Mouse (Mus musculus): ENCODE measurements around the gene Mst1. TPM values are rescaled to one million over a fixed set of nuclear protein-coding genes. Genes with fewer than 3 reads are reported as not detected.

The Mst1 gene
- polyA plus RNA-seq, 1 experiment = 0.90 TPM

- Histone ChIP-seq H3K27me3 (ENCODE audit: control insufficient read depth, insufficient read depth, low read length) (no peaks in the 10 kb centered on the region), H3K36me3 (ENCODE audit: control insufficient read depth, insufficient read depth, low read length) (no peaks in the 10 kb centered on the region; the same call in 1 of the 2 replicates), H3K4me3 (ENCODE audit: control insufficient read depth, low read depth, low read length) (no peak overlapping the region), H3K4me1 (ENCODE audit: control insufficient read depth, insufficient read depth, low read length) (no peaks in the 10 kb centered on the region), H3K27ac (ENCODE audit: control insufficient read depth, insufficient read depth, low read depth, low read length) (no peak overlapping the region)
- TF ChIP-seq POLR2A (IDR thresholded peaks at IDR 0.05; ENCODE audit: control insufficient read depth, low read depth, low read length) (no peak), CTCF (IDR thresholded peaks at IDR 0.05; ENCODE audit: control insufficient read depth, insufficient read depth, insufficient replicate concordance, low read depth, low read length) (no peak)
Observed at GRCm38 (mm10) chr9:108069529-108069928, 10.7 kb upstream of the Mst1 start.

DNA sequence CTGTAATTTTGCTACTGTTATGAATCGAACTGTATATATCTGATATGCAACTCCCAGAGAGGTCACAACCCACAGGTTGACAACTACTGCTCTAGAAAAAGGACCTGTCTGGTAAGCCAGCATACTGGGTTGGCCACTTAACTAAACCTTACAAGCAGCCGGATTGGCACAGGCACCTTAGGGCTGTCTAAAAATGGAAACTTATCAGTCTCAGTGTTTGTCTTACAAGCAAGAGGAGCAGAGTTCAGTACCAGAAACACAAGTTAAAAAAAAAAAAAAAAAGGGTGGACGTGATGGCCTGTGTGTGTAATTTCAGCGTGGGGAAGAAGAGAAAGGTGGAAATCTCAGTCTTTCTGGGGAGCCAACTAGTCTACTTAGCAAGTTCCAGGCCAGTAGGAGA, 8.4 kb upstream of the Mst1 start:
- Histone ChIP-seq H3K36me3 (ENCODE audit: control insufficient read depth, insufficient read depth, low read length) (no peaks in the 10 kb centered on the region; the same call in 1 of the 2 replicates), H3K4me1 (ENCODE audit: control insufficient read depth, insufficient read depth, low read length) (no peaks in the 10 kb centered on the region), H3K27me3 (ENCODE audit: control insufficient read depth, insufficient read depth, low read length) (no peaks in the 10 kb centered on the region), H3K4me3 (ENCODE audit: control insufficient read depth, low read depth, low read length) (no peak overlapping the region), H3K27ac (ENCODE audit: control insufficient read depth, insufficient read depth, low read depth, low read length) (no peak overlapping the region; the same call in 1 of the 2 replicates)
- TF ChIP-seq POLR2A (IDR thresholded peaks at IDR 0.05; ENCODE audit: control insufficient read depth, low read depth, low read length) = no peak
- TF ChIP-seq CTCF (IDR thresholded peaks at IDR 0.05; ENCODE audit: control insufficient read depth, insufficient read depth, insufficient replicate concordance, low read depth, low read length) = no peak

DNA sequence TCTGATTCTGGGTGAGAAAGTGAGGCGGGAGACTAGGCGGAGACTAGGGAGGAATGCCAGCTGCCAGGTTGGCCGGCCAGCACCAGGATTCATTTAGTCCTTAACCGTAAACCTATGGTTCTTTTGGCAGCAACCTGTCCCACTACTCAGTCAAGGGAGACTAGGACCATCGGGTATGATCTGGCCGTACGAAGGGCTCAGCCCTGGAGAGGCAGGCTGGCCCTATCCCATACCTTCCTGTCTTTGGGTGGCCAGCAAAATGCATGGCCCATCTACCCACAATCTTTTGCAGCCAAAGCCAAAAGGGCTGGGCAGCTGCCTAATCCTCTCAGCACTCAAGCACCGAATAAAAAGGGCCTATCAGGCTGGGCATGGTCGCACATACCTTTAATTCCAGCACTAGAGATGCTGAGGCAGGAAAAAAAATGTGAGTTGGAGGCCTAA, 7.7 kb upstream of the Mst1 start:
- H3K27me3 ChIP-seq (ENCODE audit: control insufficient read depth, insufficient read depth, low read length) = no peaks in the 10 kb centered on the region
- H3K27ac ChIP-seq (ENCODE audit: control insufficient read depth, insufficient read depth, low read depth, low read length) = no peak overlapping the region
- no peak for TF ChIP-seq POLR2A (IDR thresholded peaks at IDR 0.05; ENCODE audit: control insufficient read depth, low read depth, low read length)
- TF ChIP-seq CTCF (IDR thresholded peaks at IDR 0.05; ENCODE audit: control insufficient read depth, insufficient read depth, insufficient replicate concordance, low read depth, low read length) = no peak
- H3K4me1 ChIP-seq (ENCODE audit: control insufficient read depth, insufficient read depth, low read length) = no peaks in the 10 kb centered on the region
- H3K36me3 ChIP-seq (ENCODE audit: control insufficient read depth, insufficient read depth, low read length) = no peaks in the 10 kb centered on the region; the same call in 1 of the 2 replicates
- no peak overlapping the region for H3K4me3 ChIP-seq (ENCODE audit: control insufficient read depth, low read depth, low read length)

GRCm38 (mm10) chr9:108073141-108073930, 6.9 kb upstream of the Mst1 start:
- H3K27ac ChIP-seq (ENCODE audit: control insufficient read depth, insufficient read depth, low read depth, low read length) = no peak overlapping the region

DNA sequence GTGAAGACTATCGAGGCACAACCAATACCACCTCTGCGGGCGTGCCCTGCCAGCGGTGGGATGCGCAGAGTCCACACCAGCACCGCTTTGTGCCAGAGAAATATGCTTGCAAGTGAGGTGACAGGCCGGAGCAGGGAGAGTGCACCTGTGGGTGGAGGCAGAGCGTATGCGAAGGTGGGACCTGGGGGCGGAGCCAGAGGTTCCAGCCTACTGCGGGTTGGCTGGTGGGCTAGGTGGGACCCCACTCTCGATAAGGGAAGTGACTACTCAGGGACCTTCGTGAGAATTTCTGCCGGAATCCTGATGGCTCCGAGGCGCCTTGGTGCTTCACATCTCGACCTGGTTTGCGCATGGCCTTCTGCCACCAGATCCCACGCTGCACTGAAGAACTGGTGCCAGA, 2.3 kb downstream of the Mst1 start:
- peaks cover 20% of the 10 kb centered on the region for H3K4me1 ChIP-seq (ENCODE audit: control insufficient read depth, insufficient read depth, low read length)
- no peaks in the 10 kb centered on the region for H3K27me3 ChIP-seq (ENCODE audit: control insufficient read depth, insufficient read depth, low read length)
- H3K4me3 ChIP-seq (ENCODE audit: control insufficient read depth, low read depth, low read length) = peak overlapping the region; percentile 14; the same call in 1 of the 2 replicates
- no peaks in the 10 kb centered on the region for H3K36me3 ChIP-seq (ENCODE audit: control insufficient read depth, insufficient read depth, low read length)
- H3K27ac ChIP-seq (ENCODE audit: control insufficient read depth, insufficient read depth, low read depth, low read length) = no peak overlapping the region
- TF ChIP-seq CTCF (IDR thresholded peaks at IDR 0.05; ENCODE audit: control insufficient read depth, insufficient read depth, insufficient replicate concordance, low read depth, low read length) (no peak), POLR2A (IDR thresholded peaks at IDR 0.05; ENCODE audit: control insufficient read depth, low read depth, low read length) (no peak)

More at GRCm38 (mm10) chr9:108073141-108073930, 6.9 kb upstream of the Mst1 start:
- Histone ChIP-seq H3K4me3 (ENCODE audit: control insufficient read depth, low read depth, low read length) (no peak overlapping the region), H3K4me1 (ENCODE audit: control insufficient read depth, insufficient read depth, low read length) (peaks cover 3% of the 10 kb centered on the region; the same call in 1 of the 2 replicates), H3K36me3 (ENCODE audit: control insufficient read depth, insufficient read depth, low read length) (no peaks in the 10 kb centered on the region), H3K27me3 (ENCODE audit: control insufficient read depth, insufficient read depth, low read length) (no peaks in the 10 kb centered on the region)
- TF ChIP-seq CTCF (IDR thresholded peaks at IDR 0.05; ENCODE audit: control insufficient read depth, insufficient read depth, insufficient replicate concordance, low read depth, low read length) (no peak), POLR2A (IDR thresholded peaks at IDR 0.05; ENCODE audit: control insufficient read depth, low read depth, low read length) (no peak)

DNA sequence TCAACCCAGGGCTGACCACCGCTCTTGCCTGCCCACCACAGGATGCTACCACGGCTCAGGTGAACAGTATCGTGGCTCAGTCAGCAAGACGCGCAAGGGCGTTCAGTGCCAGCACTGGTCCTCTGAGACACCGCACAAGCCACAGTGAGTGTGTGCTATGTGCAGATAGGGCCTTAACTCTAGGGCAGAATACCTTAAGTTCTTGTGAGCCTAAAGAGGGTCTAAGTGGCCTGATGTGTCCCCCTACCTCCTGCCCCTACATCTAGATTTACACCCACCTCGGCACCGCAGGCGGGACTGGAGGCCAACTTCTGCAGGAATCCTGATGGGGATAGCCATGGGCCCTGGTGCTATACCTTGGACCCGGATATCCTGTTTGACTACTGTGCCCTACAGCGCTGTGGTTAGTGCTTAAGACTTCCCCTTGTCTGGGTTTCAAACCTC, 2.8 kb downstream of the Mst1 start, which contains the start of gene Rnf123:
Rnf123 (minus strand) TSS at position 359 of the 444 bp plus-strand sequence.
- Histone ChIP-seq H3K27ac (ENCODE audit: control insufficient read depth, insufficient read depth, low read depth, low read length) (no peak within 1 kb of the TSS), H3K4me3 (ENCODE audit: control insufficient read depth, low read depth, low read length) (peak within 1 kb of the TSS; percentile 14; the same call in 1 of the 2 replicates), H3K4me1 (ENCODE audit: control insufficient read depth, insufficient read depth, low read length) (peaks cover 20% of the 10 kb centered on the region), H3K27me3 (ENCODE audit: control insufficient read depth, insufficient read depth, low read length) (no peaks in the 10 kb centered on the region), H3K36me3 (ENCODE audit: control insufficient read depth, insufficient read depth, low read length) (no peaks in the 10 kb centered on the region)
- TF ChIP-seq CTCF (IDR thresholded peaks at IDR 0.05; ENCODE audit: control insufficient read depth, insufficient read depth, insufficient replicate concordance, low read depth, low read length) = no peak
- TF ChIP-seq POLR2A (IDR thresholded peaks at IDR 0.05; ENCODE audit: control insufficient read depth, low read depth, low read length) = no peak

DNA sequence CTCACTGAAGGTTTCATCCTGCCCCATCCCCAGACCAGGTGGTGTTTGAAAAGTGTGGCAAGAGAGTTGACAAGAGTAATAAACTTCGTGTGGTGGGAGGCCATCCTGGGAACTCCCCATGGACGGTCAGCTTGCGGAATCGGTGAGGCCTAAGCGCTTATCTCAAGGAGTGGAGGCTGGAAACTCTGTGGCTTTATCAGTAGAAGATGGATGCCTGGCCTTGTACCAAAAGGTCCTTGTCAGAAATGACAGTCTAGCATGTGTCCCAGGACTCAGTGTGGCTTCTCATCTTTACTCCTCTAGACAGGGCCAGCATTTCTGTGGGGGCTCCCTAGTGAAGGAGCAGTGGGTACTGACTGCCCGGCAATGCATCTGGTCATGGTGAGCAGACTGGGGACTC, 3.3 kb downstream of the Mst1 start:
- Histone ChIP-seq H3K27ac (ENCODE audit: control insufficient read depth, insufficient read depth, low read depth, low read length) (no peak overlapping the region), H3K27me3 (ENCODE audit: control insufficient read depth, insufficient read depth, low read length) (no peaks in the 10 kb centered on the region), H3K4me1 (ENCODE audit: control insufficient read depth, insufficient read depth, low read length) (peaks cover 15% of the 10 kb centered on the region), H3K4me3 (ENCODE audit: control insufficient read depth, low read depth, low read length) (no peak overlapping the region), H3K36me3 (ENCODE audit: control insufficient read depth, insufficient read depth, low read length) (no peaks in the 10 kb centered on the region)
- TF ChIP-seq POLR2A (IDR thresholded peaks at IDR 0.05; ENCODE audit: control insufficient read depth, low read depth, low read length) (no peak), CTCF (IDR thresholded peaks at IDR 0.05; ENCODE audit: control insufficient read depth, insufficient read depth, insufficient replicate concordance, low read depth, low read length) (no peak)

All from testis, adult 2 months (tissue).